Mouse (Mus musculus) bone marrow, adult 2 months (tissue): Measurements from ENCODE around the gene Slc25a44.
"Not testable (repeated sequence)": the region's sequence is repeated elsewhere in the genome, so short reads cannot be mapped to it uniquely, and the experiment has no call there.

ENCODE experiments used
- CTCF ChIP-seq: fragments of 200-500 bp; IDR thresholded peaks from 2 replicates; pipeline ENCODE4 v1.5.1; 2011; ENCODE audit warnings: low read length, control low read depth; ENCODE audit not compliant: control insufficient read depth, insufficient read depth
- POLR2A ChIP-seq: fragments of 200-500 bp; IDR thresholded peaks from 2 replicates; pipeline ENCODE4 v1.6.1; 2011; ENCODE audit warnings: low read depth, mild to moderate bottlenecking, control low read depth, low read length, borderline replicate concordance; ENCODE audit not compliant: control insufficient read depth

DNA sequence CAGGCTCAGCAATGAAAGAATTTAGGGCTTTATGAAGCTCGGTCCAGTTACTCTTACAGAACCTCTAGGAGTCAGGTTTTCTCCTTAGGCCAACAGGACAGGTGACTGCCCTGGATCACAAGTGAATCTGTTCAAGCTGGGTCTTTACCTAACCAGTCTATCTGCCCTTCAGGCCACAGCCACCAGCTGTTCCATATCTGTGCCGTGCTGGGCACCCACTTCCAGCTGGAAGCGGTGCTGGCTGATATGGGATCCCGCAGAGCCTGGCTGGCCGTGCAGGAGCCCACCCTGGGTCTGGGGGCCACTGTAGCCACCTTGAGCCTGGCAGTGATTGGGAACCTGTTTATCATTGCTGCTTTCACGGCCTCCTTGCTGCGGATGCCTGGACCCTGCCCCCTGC, 57.4 kb downstream of the Slc25a44 start:
- not testable (repeated sequence) for TF ChIP-seq POLR2A, CTCF
